Mouse (Mus musculus) forebrain, embryonic 12.5 days (tissue): Measurements from ENCODE around the gene Ppp1r10. TPM values are rescaled to one million over a fixed set of nuclear protein-coding genes. Genes with fewer than 3 reads are reported as not detected.

Experiments
- ATAC-seq: fragments of 200-750 bp; cut with Nextera tagmentation; 2 replicates; pipeline ENCODE4 v1.8.0; 2017; ENCODE audit warnings: moderate TSS enrichment; ENCODE audit not compliant: low FRiP score
- H3K27ac ChIP-seq: fragments of 300-500 bp; sonication (generic); 2 replicates; pipeline ENCODE4 v1.5.1; 2016; ENCODE audit warnings: mild to moderate bottlenecking
- H3K27me3 ChIP-seq: fragments of 300-500 bp; sonication (generic); 2 replicates; pipeline ENCODE4 v1.6.1; 2016; ENCODE audit warnings: mild to moderate bottlenecking
- H3K36me3 ChIP-seq: fragments of 300-500 bp; sonication (generic); replicated peaks from 2 replicates; pipeline ENCODE4 v1.6.1; 2016; ENCODE audit warnings: mild to moderate bottlenecking
- H3K4me1 ChIP-seq: fragments of 300-500 bp; sonication (generic); 2 replicates; pipeline ENCODE4 v1.6.1; 2016
- H3K4me2 ChIP-seq: fragments of 300-500 bp; sonication (generic); 2 replicates; pipeline ENCODE4 v1.6.1; 2016; ENCODE audit warnings: mild to moderate bottlenecking, moderate library complexity
- H3K4me3 ChIP-seq: fragments of 300-500 bp; sonication (generic); replicated peaks from 2 replicates; pipeline ENCODE4 v1.5.1; 2016; ENCODE audit warnings: mild to moderate bottlenecking
- H3K9ac ChIP-seq: fragments of 300-500 bp; sonication (generic); 2 replicates; pipeline ENCODE4 v1.6.1; 2016; ENCODE audit warnings: mild to moderate bottlenecking
- H3K9me3 ChIP-seq: fragments of 300-500 bp; sonication (generic); 2 replicates; pipeline ENCODE4 v1.6.1; 2016
- WGBS: fragments of 180-500 bp; shearing (Covaris S2); methylation state at CpG from one replicate; pipeline ENCODE4 v1.1.7; 2016; 5-methylcytosine and 5-hydroxymethylcytosine counted together
- polyA plus RNA-seq: library from polyadenylated mRNA; unstranded; fragments of >200 nt; fragmentation: Nextera tagmentation; extraction: Ambion mirVana; gene quantifications from 2 replicates; pipeline ENCODE4 v1.2.1, GENCODE M21; 2016

Ppp1r10 gene
- polyA plus RNA-seq, 1 experiment from 2014 or later: 65.4 TPM

DNA sequence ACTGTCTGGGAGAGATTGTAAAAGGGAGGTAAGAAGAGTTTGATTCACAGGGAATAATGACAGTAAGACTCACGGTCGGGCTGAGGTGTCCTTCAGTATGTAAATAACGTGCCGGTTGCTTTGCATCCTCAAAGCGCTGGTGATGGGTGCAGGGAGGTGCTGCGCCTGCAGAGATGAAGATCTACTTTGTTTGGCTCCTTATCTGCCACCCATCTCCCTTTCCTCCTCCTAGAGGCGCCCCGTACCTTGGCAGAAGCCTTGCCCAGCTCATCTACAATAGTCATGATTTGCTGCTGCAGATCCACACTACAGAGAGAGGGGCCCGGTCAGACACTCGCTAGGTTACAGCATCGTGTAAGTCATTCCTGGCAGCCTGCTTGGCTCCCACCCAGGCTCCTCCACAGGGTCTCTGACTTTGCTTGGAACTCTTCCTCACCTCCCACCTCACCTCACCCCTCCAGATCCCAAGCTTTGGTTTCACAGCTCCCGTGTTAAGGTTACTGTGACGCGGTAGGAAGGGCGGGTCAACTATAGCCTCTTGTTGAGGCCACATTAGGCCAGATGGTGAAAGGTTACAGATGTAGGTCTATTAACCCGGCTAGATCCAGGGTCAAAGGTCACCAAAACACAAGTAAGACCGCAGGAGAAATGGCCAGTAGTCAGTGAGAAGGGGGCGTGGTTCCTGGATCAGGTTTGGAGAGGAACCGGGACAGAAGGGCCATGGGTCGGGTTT is 6.9 kb upstream of the Ppp1r10 start:
- H3K4me2 ChIP-seq: peak overlapping the region; percentile 95
- no peaks in the 10 kb centered on the region for H3K27me3 ChIP-seq
- H3K9me3 ChIP-seq: no peaks in the 10 kb centered on the region
- H3K9ac ChIP-seq: peak overlapping the region; percentile 83
- peaks cover 68% of the 10 kb centered on the region for H3K36me3 ChIP-seq
- peak overlapping the region; percentile 74 for H3K4me3 ChIP-seq
- H3K4me1 ChIP-seq: peaks cover 20% of the 10 kb centered on the region
- peak; percentile 24; the same call in 1 of the 2 replicates for ATAC-seq
- H3K27ac ChIP-seq: peak overlapping the region; percentile 78
- WGBS: 29% methylated on average over 20 of the region's 20 CpGs

DNA sequence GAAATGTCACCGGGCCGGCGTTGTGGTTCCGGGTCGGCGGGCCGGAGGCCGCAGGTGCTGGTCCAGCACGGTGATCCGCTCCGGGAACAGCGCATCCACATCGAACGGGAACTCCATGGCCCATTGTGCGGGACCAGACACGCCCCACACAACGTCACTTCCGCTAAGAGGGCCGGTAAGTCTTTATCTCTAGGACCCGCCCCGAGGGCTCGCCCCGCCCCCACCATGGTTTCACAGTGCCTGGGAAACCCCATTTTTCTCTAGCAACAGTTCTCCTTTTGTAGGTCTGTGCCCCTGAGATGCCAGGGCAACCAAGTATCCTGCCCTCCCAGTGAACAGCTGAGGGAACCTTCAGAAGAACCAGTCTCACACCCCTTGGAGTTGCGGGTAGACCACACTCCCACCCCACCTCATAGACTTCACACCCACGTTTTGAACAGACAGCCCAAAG is 6.3 kb upstream of the Ppp1r10 start, which contains the start of gene Atat1:
TSS of gene Atat1 (minus strand) at position 157 of the 451 bp plus-strand sequence.
- peak within 1 kb of the TSS; percentile 74 for H3K4me3 ChIP-seq
- WGBS: 5% methylated on average over 25 of the region's 25 CpGs
- peak within 1 kb of the TSS; percentile 83 for H3K9ac ChIP-seq
- peaks cover 20% of the 10 kb centered on the region for H3K4me1 ChIP-seq
- H3K9me3 ChIP-seq: no peaks in the 10 kb centered on the region
- peak within 1 kb of the TSS; percentile 78 for H3K27ac ChIP-seq
- ATAC-seq: peak; percentile 93
- peak within 1 kb of the TSS; percentile 95 for H3K4me2 ChIP-seq
- peaks cover 64% of the 10 kb centered on the region for H3K36me3 ChIP-seq
- no peaks in the 10 kb centered on the region for H3K27me3 ChIP-seq

DNA sequence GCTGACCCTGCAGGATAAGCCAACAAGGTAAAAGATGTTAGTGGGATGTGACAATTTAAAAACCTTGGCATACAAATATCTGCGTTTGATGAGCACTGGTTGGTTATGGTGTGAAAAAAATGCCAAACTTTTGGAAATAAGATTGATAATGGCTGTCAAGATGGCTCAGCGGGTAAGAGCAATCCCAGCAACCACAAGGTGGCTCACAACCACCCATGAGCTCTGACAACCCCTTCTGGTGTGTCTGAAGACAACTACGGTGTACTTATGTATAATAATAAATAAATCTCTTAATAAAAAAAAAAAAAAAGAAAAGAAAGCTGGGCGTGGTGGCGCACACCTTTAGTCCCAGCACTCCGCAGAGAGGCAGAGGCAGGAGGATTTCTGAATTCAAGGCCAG is 1.3 kb upstream of the Ppp1r10 start:
- peaks cover 17% of the 10 kb centered on the region for H3K4me1 ChIP-seq
- H3K9ac ChIP-seq: no peak overlapping the region
- no peak overlapping the region for H3K27ac ChIP-seq
- no peaks in the 10 kb centered on the region for H3K9me3 ChIP-seq
- H3K27me3 ChIP-seq: no peaks in the 10 kb centered on the region
- 86% methylated on average over 6 of the region's 6 CpGs for WGBS
- ATAC-seq: no peak
- no peak overlapping the region; the same call in 1 of the 2 replicates for H3K4me3 ChIP-seq
- peaks cover 34% of the 10 kb centered on the region for H3K36me3 ChIP-seq
- H3K4me2 ChIP-seq: peak overlapping the region; percentile 72

DNA sequence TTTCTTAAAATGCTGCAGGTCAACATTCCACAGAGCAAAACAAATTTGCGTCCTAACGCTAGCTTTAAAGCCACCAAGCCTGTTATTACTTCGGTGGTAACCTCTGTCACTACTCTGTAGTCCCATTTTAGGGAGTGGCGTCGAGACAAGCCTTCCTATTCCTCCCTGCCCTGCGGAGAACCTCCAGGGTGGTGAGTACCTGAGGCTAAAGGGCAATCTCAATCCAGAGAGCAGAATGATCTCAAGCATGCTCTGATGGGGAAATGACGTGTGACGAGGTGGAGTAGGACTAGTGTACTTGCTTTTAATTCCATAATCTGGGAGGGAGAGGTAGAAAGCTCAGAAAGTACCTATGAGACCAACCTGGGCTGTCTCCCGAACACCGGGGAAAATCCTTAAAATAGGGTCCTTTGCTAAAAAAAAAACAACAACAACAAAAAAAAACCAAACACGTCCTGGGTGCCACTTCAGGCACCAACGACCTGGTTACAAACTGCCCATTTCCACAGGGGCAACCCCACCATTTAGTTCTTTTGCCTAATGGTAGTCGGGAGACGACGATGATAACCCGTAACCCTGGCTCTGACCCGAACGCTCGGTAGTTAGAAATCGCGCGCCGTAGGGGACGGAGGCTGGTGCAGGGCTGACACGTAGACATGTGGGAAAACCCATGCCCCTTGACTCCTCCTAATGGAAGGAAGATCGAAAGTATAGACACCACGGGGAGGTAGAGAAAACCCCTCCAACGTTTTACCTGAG is 517 bp upstream of the Ppp1r10 start:
- H3K27me3 ChIP-seq: no peaks in the 10 kb centered on the region
- 4% methylated on average over 28 of the region's 28 CpGs for WGBS
- peaks cover 40% of the 10 kb centered on the region for H3K36me3 ChIP-seq
- peak overlapping the region; percentile 68 for H3K4me3 ChIP-seq
- peak overlapping the region; percentile 72 for H3K4me2 ChIP-seq
- H3K4me1 ChIP-seq: peaks cover 22% of the 10 kb centered on the region
- H3K27ac ChIP-seq: peak overlapping the region; percentile 99
- no peak for ATAC-seq
- H3K9me3 ChIP-seq: no peaks in the 10 kb centered on the region
- H3K9ac ChIP-seq: peak overlapping the region; percentile 98

DNA sequence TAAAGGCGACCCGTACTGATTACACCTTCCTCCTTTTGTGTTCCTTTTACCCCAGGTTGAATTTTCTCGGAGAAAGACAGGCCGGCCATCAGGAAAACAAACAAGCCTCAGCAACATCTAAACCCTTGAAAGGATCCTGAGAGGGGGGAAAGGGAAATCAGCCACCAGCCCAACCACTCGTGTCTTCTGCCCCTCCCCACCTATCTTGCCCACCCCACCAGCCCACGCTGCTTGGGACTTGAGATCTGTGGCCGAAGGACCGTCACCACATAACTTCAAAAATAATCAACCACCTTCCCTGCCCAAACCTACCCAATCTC is 869 bp downstream of the Ppp1r10 start:
- peak overlapping the region; percentile 68 for H3K4me3 ChIP-seq
- peak overlapping the region; percentile 99 for H3K27ac ChIP-seq
- H3K27me3 ChIP-seq: no peaks in the 10 kb centered on the region
- peak overlapping the region; percentile 98 for H3K9ac ChIP-seq
- no peak for ATAC-seq
- H3K36me3 ChIP-seq: peaks cover 26% of the 10 kb centered on the region
- peaks cover 33% of the 10 kb centered on the region for H3K4me1 ChIP-seq
- peak overlapping the region; percentile 72 for H3K4me2 ChIP-seq
- under 1% methylated on average over 8 of the region's 8 CpGs for WGBS
- H3K9me3 ChIP-seq: no peaks in the 10 kb centered on the region

DNA sequence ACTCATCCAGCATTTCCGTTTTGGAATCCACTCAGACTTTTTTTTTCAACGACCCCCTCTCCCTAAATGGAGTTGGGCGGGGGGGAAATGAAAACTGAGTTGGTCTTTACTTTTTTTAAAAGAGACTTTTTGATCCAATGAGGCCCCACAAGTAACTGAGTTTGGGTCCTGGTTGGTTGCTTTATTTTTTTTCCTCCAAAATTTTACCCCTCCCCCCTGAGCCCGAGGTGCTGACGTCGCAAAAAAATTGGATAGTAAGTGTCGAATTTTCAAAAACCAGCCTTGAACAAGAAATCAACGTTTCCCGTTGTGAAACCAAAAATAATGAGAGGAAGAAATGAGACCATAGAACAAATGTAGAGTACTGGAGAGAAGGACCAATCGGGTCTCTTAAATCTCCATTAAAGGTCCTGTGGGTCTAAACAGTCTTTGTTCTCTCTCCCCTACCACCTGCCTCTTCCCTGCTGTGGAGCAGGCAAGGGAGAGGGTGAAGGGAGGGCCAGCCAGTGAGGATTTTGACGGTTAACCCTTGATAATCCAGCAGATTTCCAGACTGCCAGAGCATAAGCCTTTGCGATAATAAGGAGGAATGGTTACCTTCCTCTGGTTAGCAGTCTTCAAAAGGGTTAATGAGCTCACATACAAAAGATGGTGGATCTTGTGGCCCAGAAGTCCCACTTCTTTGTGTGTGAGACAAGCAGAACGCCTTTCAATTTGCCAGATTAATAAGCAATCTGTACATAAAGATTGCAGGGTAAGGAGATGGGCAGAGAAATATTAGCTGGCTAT is 1.4 kb downstream of the Ppp1r10 start:
- peak overlapping the region; percentile 98 for H3K9ac ChIP-seq
- peaks cover 36% of the 10 kb centered on the region for H3K4me1 ChIP-seq
- peaks cover 21% of the 10 kb centered on the region for H3K36me3 ChIP-seq
- H3K4me2 ChIP-seq: peak overlapping the region; percentile 72
- H3K27ac ChIP-seq: peak overlapping the region; percentile 99
- H3K27me3 ChIP-seq: no peaks in the 10 kb centered on the region
- ATAC-seq: no peak
- H3K9me3 ChIP-seq: no peaks in the 10 kb centered on the region
- H3K4me3 ChIP-seq: peak overlapping the region; percentile 68
- WGBS: 0% methylated on average over 13 of the region's 13 CpGs

DNA sequence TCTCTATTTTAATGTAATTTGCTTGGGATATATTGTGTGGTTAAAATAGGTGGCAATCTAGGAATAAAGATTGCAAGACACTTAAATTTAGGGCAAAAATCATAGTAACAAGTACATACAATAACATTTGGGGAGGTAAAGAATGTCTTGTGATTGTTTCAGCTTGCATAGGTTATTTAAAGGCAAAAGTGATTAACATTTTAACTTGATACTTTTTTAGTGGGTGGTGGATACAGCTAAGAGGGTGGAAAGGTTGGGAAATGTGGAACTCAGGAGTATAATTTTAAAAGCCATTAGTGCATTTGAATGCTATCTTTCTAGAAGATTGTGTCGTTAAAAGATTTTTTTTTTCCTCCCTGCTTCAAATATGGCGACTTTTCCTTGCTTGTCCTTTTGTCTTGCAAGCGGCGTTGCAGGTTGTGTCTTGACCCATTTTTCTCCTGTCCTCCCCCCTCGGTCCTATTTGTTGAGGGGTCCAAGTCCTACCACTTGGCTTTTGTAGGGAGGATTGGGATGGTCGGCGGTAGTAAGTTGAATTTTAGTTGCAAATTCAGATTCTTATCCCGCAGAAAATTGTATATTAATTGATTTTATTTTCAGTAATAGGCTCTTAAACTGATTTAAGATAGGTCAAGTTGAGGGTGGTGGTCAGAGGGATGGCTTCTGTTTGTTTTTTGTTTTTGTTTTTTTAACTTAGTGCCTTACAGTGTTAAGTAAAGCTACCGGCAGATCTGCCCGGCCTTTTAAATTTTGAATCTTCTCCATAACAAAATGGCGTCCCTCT is 2.2 kb downstream of the Ppp1r10 start:
- H3K4me1 ChIP-seq: peaks cover 36% of the 10 kb centered on the region
- no peaks in the 10 kb centered on the region for H3K9me3 ChIP-seq
- peak overlapping the region; percentile 99 for H3K27ac ChIP-seq
- no peak for ATAC-seq
- WGBS: 0% methylated on average over 11 of the region's 11 CpGs
- peak overlapping the region; percentile 98 for H3K9ac ChIP-seq
- peak overlapping the region; percentile 72 for H3K4me2 ChIP-seq
- H3K27me3 ChIP-seq: no peaks in the 10 kb centered on the region
- peak overlapping the region; percentile 68 for H3K4me3 ChIP-seq
- peaks cover 17% of the 10 kb centered on the region for H3K36me3 ChIP-seq

DNA sequence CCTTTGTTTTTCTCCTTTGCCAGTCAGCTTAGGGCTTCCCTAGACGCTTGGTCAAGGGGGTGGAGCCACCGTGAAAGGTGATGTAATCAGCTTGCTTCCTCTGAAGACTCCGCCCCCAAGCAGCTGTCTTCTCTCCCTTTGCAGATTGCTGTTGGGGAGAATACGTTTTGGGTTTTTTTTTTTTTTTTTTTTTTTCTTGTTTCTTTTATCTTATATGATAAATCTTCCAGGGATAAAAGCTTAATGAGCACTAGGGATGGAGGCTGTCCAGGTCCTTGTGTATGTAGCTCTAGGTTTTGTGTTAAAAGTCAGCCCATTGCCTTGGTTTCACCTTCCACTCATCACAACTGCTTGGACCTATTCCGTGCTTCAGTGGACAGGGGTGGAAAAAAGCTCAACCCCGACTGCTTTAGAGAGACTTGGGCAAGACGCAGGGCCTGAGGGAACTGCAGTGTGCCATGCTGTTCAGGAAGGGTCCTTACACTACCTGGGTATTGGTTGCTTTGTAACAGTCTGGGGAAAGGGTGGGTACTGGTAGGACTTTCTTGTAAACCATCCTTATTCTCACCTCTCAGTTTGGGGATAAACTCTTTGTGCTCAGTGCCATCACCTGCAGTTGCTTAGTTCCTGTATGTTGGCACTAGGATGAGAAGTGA is 3.0 kb downstream of the Ppp1r10 start:
- ATAC-seq: peak; percentile 60
- Histone ChIP-seq H3K4me2 (peak overlapping the region; percentile 72), H3K27me3 (no peaks in the 10 kb centered on the region), H3K27ac (peak overlapping the region; percentile 99), H3K9me3 (no peaks in the 10 kb centered on the region), H3K4me3 (peak overlapping the region; percentile 68), H3K9ac (peak overlapping the region; percentile 98), H3K4me1 (peaks cover 36% of the 10 kb centered on the region), H3K36me3 (peaks cover 22% of the 10 kb centered on the region)
- 14% methylated on average over 7 of the region's 7 CpGs for WGBS

DNA sequence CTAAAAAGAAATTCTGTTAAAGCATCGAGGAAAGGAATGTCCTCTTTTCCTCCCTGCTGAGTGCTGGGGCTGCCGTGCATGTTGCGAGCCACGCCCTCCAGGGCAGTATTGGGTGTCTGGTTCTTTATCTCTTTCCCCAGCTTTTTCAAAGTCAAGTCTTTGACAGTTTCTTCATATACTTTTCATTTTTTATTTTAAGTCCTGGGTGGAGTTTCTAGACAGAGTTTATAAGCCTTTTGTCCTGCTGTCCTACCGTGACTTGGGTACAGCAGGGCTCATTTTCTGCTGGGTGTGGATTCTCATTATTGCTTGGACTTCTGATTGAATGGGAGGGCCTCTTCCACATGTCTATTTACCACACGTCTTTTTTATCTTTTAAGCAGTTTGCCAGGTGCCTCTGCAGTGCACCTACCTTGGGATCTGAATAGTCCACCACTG is 3.6 kb downstream of the Ppp1r10 start:
- Histone ChIP-seq H3K36me3 (peaks cover 26% of the 10 kb centered on the region), H3K27ac (peak overlapping the region; percentile 99)
- whole genome bisulfite sequencing: 53% methylated on average over 6 of the region's 6 CpGs

DNA sequence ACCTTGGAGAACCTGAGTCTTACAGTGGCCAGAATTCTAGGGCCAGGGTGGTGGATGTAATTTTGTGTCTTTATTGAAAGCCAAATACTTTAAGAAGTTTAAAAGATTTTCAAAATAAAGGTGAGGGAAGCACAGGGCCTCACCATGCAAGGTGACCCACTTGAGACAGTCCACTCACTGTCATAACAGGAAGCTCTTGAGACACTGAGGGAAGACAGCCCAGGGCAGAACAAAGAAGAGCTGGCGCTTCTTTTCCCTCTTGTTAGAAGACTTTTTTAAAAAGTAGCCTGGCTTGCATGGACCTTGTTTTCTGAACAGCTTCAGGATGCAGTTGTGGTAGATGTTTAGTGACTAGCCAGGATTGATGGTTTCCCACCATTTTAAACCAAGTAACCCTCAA is 4.2 kb downstream of the Ppp1r10 start:
- ATAC-seq: no peak
- Histone ChIP-seq H3K4me1 (peaks cover 34% of the 10 kb centered on the region), H3K9ac (peak overlapping the region; percentile 98; the same call in 1 of the 2 replicates), H3K27ac (peak overlapping the region; percentile 99), H3K4me3 (peak overlapping the region; percentile 68), H3K9me3 (no peaks in the 10 kb centered on the region), H3K36me3 (peaks cover 31% of the 10 kb centered on the region), H3K27me3 (no peaks in the 10 kb centered on the region), H3K4me2 (peak overlapping the region; percentile 72)
- 85% methylated on average over 1 of the region's 1 CpGs for WGBS

More for the DNA sequence above, 3.6 kb downstream of the Ppp1r10 start:
- Histone ChIP-seq H3K4me1 (peaks cover 36% of the 10 kb centered on the region), H3K4me3 (peak overlapping the region; percentile 68), H3K9me3 (no peaks in the 10 kb centered on the region), H3K27me3 (no peaks in the 10 kb centered on the region), H3K9ac (peak overlapping the region; percentile 98), H3K4me2 (peak overlapping the region; percentile 72)
- no peak for ATAC-seq
